Mouse (Mus musculus) testis, adult 2 months (tissue): ENCODE results near the gene Hlf. TPM values are rescaled to one million over a fixed set of nuclear protein-coding genes. Genes with fewer than 3 reads are reported as not detected.

Source experiments
- H3K27ac ChIP-seq: fragments of 200-500 bp; 2 replicates; pipeline ENCODE4 v1.5.1; 2012; ENCODE audit warnings: low read depth, low read length; ENCODE audit not compliant: control insufficient read depth, insufficient read depth
- H3K27me3 ChIP-seq: fragments of 200-500 bp; 2 replicates; pipeline ENCODE4 v1.6.1; 2012; ENCODE audit warnings: mild to moderate bottlenecking, low read length, moderate library complexity; ENCODE audit not compliant: control insufficient read depth, insufficient read depth
- H3K36me3 ChIP-seq: fragments of 200-500 bp; 2 replicates; pipeline ENCODE4 v1.6.1; 2012; ENCODE audit warnings: mild to moderate bottlenecking, low read length; ENCODE audit not compliant: control insufficient read depth, insufficient read depth
- H3K4me1 ChIP-seq: fragments of 200-500 bp; 2 replicates; pipeline ENCODE4 v1.6.1; 2012; ENCODE audit warnings: low read length; ENCODE audit not compliant: control insufficient read depth, insufficient read depth
- H3K4me3 ChIP-seq: fragments of 200-500 bp; 2 replicates; pipeline ENCODE4 v1.5.1; 2012; ENCODE audit warnings: low read depth, mild to moderate bottlenecking, low read length, moderate library complexity, mixed read lengths; ENCODE audit not compliant: control insufficient read depth
- CTCF ChIP-seq: fragments of 200-500 bp; IDR thresholded peaks from 2 replicates; pipeline ENCODE4 v1.5.1; 2012; ENCODE audit warnings: low read depth, mild to moderate bottlenecking, inconsistent platforms, low read length, moderate library complexity; ENCODE audit not compliant: control insufficient read depth, insufficient read depth, insufficient replicate concordance
- POLR2A ChIP-seq: fragments of 200-500 bp; IDR thresholded peaks from 2 replicates; pipeline ENCODE4 v1.6.1; 2012; ENCODE audit warnings: low read depth, mild to moderate bottlenecking, inconsistent platforms, low read length, moderate library complexity; ENCODE audit not compliant: control insufficient read depth
- polyA plus RNA-seq: library from polyadenylated mRNA; depleted of rRNA; stranded (reverse); fragments of >200 nt; gene quantifications from 2 replicates; pipeline ENCODE4 v1.2.3, GENCODE M21; 2012

The Hlf gene
- polyA plus RNA-seq, 1 experiment: 0.69 TPM

- Histone ChIP-seq H3K4me3 (no peak overlapping the region), H3K27me3 (no peaks in the 10 kb centered on the region), H3K36me3 (no peaks in the 10 kb centered on the region), H3K4me1 (no peaks in the 10 kb centered on the region), H3K27ac (no peak overlapping the region)
- TF ChIP-seq POLR2A: no peak
- no peak for TF ChIP-seq CTCF
These were observed 8.2 kb upstream of the Hlf start for GRCm38 (mm10) chr11:90398850-90399249.

DNA sequence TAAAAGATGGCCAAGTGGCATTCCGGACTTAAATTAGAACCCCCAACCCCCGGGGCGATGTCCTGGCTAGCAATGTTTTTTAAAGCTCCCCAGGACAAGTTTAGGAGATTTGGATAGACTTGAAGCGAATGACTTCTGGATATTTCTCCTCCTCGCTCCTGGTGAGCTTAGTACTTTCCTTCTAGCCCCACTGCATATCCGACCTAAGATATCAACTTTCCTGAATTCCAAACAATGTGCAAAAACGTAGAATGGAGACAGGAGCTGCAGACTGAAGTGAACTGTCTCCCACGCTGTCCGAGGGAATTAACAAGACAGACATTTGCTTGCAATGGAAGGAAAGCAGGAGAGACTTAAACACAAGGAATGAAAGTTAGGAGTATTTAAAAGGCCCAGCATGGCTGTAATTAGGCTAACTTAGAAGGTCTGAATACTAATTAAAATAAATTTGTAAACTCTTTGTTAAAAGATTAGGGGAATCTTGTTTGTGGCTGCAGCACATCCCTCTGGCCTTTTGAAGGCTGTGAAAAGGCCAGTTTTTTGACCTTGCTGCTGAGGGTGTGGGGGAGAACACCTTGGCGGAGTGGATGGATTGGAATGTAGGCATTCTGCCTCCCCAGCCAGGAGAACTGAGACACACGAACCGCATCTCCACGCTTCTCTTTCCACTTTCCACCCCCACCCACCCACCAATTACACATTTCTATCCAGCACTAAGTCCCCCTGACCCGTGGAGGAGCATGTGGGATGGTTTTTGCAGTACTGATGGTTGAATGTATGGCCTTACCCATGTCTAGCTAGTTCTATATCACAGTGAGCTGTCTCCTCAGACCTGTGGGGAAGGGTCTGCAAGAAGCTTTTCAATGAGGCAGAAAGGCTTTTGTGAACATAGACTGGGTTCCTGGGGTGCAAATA lies 833 bp upstream of the Hlf start:
- TF ChIP-seq POLR2A (no peak), CTCF (no peak)
- Histone ChIP-seq H3K27me3 (no peaks in the 10 kb centered on the region), H3K36me3 (no peaks in the 10 kb centered on the region), H3K27ac (no peak overlapping the region), H3K4me3 (no peak overlapping the region), H3K4me1 (peaks cover 16% of the 10 kb centered on the region)

DNA sequence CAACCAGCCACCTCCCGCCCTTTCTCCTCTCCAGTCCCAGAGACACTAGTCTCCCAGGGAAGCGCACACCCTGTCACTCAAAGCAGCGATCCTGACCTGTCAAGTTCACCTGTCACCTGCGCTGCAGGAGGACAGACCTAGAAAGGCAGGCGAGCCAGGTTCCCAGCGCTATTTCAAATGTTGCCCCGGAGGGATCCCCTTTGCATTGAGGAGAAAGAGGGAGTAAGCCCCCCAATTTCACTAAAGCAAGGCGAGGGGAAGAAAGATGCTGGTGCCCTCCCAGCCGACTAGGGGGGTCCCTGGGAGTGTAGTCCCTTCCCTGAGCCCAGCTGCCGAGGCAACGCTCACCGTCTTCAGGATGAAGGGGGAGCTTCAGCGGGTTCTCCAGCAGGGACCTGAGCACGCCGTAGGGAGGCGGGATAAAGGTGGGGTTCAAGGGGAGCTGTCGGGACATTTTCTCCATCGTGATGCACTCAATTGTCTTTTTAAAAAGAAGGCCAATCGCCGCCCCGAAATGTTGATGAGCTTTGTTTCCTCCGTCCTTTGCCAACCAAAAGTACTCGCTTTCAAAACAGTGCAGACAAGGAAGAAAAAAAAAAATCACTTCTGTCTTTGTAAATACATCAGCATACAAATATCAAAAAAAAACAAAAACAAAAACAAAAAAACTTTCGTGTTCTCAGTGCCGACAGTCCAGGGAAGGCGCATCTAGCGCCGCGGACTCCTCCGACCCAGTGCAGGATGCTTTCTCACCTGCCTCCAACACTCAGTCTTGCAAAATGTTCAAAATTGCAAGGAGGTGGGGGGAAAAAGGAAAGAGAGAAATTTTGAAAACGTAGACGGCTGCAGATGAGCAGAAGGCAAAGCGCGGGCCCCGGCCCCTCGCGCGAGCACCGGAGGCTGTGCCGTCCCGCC lies 536 bp downstream of the Hlf start:
- peaks cover 16% of the 10 kb centered on the region for H3K4me1 ChIP-seq
- TF ChIP-seq CTCF: no peak
- TF ChIP-seq POLR2A: no peak
- H3K27ac ChIP-seq: no peak overlapping the region

DNA sequence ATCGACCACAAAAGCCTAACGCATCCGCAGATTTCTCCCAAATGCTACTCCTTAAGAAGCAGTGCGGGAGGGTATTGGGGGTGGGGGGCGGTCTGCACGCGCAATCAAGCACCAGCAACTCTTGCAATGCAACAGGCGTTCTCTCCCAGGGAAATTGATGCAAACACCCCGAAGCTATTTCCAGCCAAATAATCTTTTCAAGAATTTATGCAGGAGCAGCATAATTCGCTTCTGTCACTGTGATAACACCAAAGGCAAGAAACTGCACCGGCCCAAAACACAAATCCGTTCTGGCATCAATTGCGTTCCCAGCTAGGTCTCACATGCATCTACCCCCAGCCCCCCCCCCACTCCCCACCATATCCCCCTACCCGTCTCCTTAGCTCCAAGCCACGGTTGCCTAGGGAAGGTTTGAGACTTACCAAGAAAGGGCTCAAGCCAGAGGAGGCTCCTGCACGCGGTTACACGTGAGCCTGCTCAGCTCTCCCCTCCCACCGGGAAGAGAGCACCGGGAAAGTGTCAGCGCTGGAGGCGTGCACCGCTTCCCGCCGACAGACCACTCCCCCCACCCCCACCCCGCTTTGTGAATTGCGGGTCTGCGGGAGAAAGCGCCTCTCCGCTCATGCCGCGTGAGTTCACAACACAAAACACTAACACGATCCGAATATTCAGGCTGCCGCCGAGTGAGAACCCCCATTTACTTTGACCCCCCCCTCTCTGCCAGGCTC lies 1.4 kb downstream of the Hlf start:
- Histone ChIP-seq H3K27ac (no peak overlapping the region), H3K4me1 (peaks cover 16% of the 10 kb centered on the region), H3K27me3 (no peaks in the 10 kb centered on the region), H3K36me3 (no peaks in the 10 kb centered on the region), H3K4me3 (peak overlapping the region; percentile 54)
- TF ChIP-seq POLR2A (no peak), CTCF (no peak)

More for the DNA sequence above, 536 bp downstream of the Hlf start:
- Histone ChIP-seq H3K36me3 (no peaks in the 10 kb centered on the region), H3K4me3 (peak overlapping the region; percentile 54), H3K27me3 (no peaks in the 10 kb centered on the region)

- Histone ChIP-seq H3K36me3 (no peaks in the 10 kb centered on the region), H3K4me3 (no peak overlapping the region), H3K27ac (no peak overlapping the region), H3K4me1 (peaks cover 16% of the 10 kb centered on the region), H3K27me3 (no peaks in the 10 kb centered on the region)
- no peak for TF ChIP-seq CTCF
- TF ChIP-seq POLR2A: no peak
These were observed 2.9 kb downstream of the Hlf start for GRCm38 (mm10) chr11:90387501-90388440.

DNA sequence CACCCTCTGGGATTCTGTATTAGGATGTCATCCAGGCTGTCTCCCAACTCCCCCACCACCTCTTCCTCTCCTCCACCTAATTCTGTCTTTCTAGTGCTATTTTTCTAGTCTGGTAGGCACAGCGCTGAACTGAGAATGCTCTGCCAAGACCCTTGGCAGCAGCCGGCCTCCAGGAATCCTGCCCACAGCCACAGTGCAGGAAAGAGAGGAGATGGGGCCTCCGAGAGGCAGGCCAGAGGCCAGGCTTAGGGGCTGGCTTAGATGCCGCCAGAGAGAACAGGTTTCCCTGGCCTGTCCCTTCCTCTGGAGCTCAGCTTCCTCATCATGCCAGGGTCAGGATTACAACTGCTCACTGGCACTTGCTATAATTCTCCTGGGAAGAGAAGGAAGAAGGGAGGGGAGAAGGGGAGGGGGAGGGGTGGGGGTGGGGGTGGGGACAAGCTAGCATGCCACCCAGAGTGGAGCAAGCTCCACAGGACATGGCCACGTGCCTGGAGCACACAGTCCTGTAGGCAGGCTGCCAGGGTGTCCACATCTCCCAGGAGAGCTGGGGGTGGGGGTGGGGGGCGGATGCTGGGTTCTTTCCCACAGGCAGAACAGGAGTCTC lies 8.6 kb downstream of the Hlf start:
- Histone ChIP-seq H3K27me3 (no peaks in the 10 kb centered on the region), H3K27ac (peak overlapping the region; percentile 38; the same call in 1 of the 2 replicates)

More for the DNA sequence above, 8.6 kb downstream of the Hlf start:
- Histone ChIP-seq H3K36me3 (no peaks in the 10 kb centered on the region), H3K4me1 (no peaks in the 10 kb centered on the region; the same call in 1 of the 2 replicates), H3K4me3 (no peak overlapping the region)
- TF ChIP-seq CTCF (no peak), POLR2A (no peak)
